Mouse (Mus musculus) lung, adult 2 months (tissue): ENCODE results near the gene Nmu.

ENCODE experiments used
- CTCF ChIP-seq: fragments of 200-500 bp; IDR thresholded peaks from 2 replicates; pipeline ENCODE4 v1.5.1; 2011; ENCODE audit warnings: mild to moderate bottlenecking, low read length, control low read depth; ENCODE audit not compliant: insufficient read depth
- POLR2A ChIP-seq: fragments of 200-500 bp; IDR thresholded peaks from 2 replicates; pipeline ENCODE4 v1.6.1; 2011; ENCODE audit warnings: low read depth, mild to moderate bottlenecking, control low read depth, low read length, borderline replicate concordance; ENCODE audit errors: extremely low read depth

- TF ChIP-seq CTCF (no peak), POLR2A (no peak)
These were observed 55.4 kb downstream of the Nmu start for GRCm38 (mm10) chr5:76308206-76308605.
